In genomic region chr13:67729441-67729840, GRCm38 (mm10) we compare ENCODE assay signal across 8 mouse cellular contexts. TPM values are rescaled to one million over a fixed set of nuclear protein-coding genes. Genes with fewer than 3 reads are reported as not detected.
DNase-seq lines count a peak whose midpoint lies in the region; ATAC-seq and TF ChIP-seq lines count a peak whose summit lies in the region.
"Not testable (repeated sequence)": the region's sequence is repeated elsewhere in the genome, so short reads cannot be mapped to it uniquely, and the experiment has no call there.

No protein-coding gene starts in this region.

- not testable (repeated sequence) for TF ChIP-seq CTCF in ES-Bruce4 (IDR thresholded peaks at IDR 0.05; ENCODE audit: low read depth, low read length)
- peak; percentile 23; the same call in 1 of the 2 replicates for TF ChIP-seq CTCF in lung, adult 2 months (IDR thresholded peaks at IDR 0.05; ENCODE audit: insufficient read depth, low read length)

- not testable (repeated sequence) for TF ChIP-seq POLR2A in ES-Bruce4 (IDR thresholded peaks at IDR 0.05; ENCODE audit: insufficient read depth, low read length); lung, adult 2 months (IDR thresholded peaks at IDR 0.05; ENCODE audit: borderline replicate concordance, extremely low read depth, low read depth, low read length)

- H3K9me3 ChIP-seq in ES-Bruce4 (replicated peaks; ENCODE audit: control insufficient read depth, insufficient read depth, low read length, poor library complexity, severe bottlenecking), result peaks cover 20% of the 10 kb centered on the region
- not testable (repeated sequence) for H3K9me3 ChIP-seq in hindbrain, embryonic 16.5 days (ENCODE audit: control insufficient read depth, low read length); neural tube, embryonic 11.5 days (ENCODE audit: control insufficient read depth, low read length)

- not testable (repeated sequence) for H3K27ac ChIP-seq in ES-Bruce4 (ENCODE audit: insufficient read depth, low read length); hindbrain, embryonic 16.5 days (ENCODE audit: low read depth, low read length); neural tube, embryonic 11.5 days (ENCODE audit: low read depth, low read length)

- not testable (repeated sequence) for H3K27me3 ChIP-seq in ES-Bruce4 (ENCODE audit: control insufficient read depth, insufficient read depth, low read length, poor library complexity, severe bottlenecking); hindbrain, embryonic 16.5 days (replicated peaks; ENCODE audit: control insufficient read depth, insufficient read depth, low read length); neural tube, embryonic 11.5 days (ENCODE audit: control insufficient read depth, insufficient read depth, low read length)

- H3K4me2 ChIP-seq in hindbrain, embryonic 16.5 days (ENCODE audit: low read length), result peak overlapping the region; percentile 63
- peak overlapping the region; percentile 55 for H3K4me2 ChIP-seq in neural tube, embryonic 11.5 days (ENCODE audit: low read depth)

- peak overlapping the region; percentile 65 for H3K9ac ChIP-seq in ES-Bruce4 (ENCODE audit: low read depth, poor library complexity, severe bottlenecking)
- peak overlapping the region; percentile 79 for H3K9ac ChIP-seq in hindbrain, embryonic 16.5 days (ENCODE audit: low read depth, low read length)
- peak overlapping the region; percentile 60; the same call in 1 of the 2 replicates for H3K9ac ChIP-seq in neural tube, embryonic 11.5 days (ENCODE audit: low read length)

- TF ChIP-seq EP300 in ES-Bruce4 (IDR thresholded peaks at IDR 0.05; ENCODE audit: insufficient read depth, low read depth, low read length), result not testable (repeated sequence)

- H3K4me3 ChIP-seq in ES-Bruce4 (ENCODE audit: low read depth, low read length), result peak overlapping the region; percentile 82; the same call in 1 of the 2 replicates
- H3K4me3 ChIP-seq in hindbrain, embryonic 16.5 days (ENCODE audit: low read length), result peak overlapping the region; percentile 65
- peak overlapping the region; percentile 91 for H3K4me3 ChIP-seq in lung, adult 2 months (replicated peaks; ENCODE audit: extremely low read depth, low read depth, low read length)
- peak overlapping the region; percentile 46 for H3K4me3 ChIP-seq in neural tube, embryonic 11.5 days (ENCODE audit: low read depth, low read length)

- DNase-seq in cerebellum, postnatal 10 days, result peak; percentile 28 to 47
- DNase-seq in layer of hippocampus, adult 9-11 months, result peak; percentile 28
- DNase-seq in lung, adult 2 months, result peak; percentile 27
- DNase-seq in neural tube, embryonic 11.5 days (ENCODE audit: low spot score), result peak; percentile 11
- peak; percentile 23 for DNase-seq in telencephalon, adult 2 months (ENCODE audit: low read depth, low spot score)

- peak; percentile 92 for ATAC-seq in frontal cortex, adult (ENCODE audit: low TSS enrichment)
- peak; percentile 52 for ATAC-seq in hindbrain, embryonic 16.5 days
- ATAC-seq in neural tube, embryonic 11.5 days (ENCODE audit: insufficient read depth, low FRiP score, low TSS enrichment), result 0 out of 2 replicates have a peak, but pooled peaks have one; percentile 2

- not testable (repeated sequence) for H3K36me3 ChIP-seq in ES-Bruce4 (ENCODE audit: control insufficient read depth, insufficient read depth, low read length, poor library complexity, severe bottlenecking); hindbrain, embryonic 16.5 days (ENCODE audit: control insufficient read depth, insufficient read depth, low read length); neural tube, embryonic 11.5 days (ENCODE audit: control insufficient read depth, insufficient read depth, low read length)

- not testable (repeated sequence) for H3K4me1 ChIP-seq in ES-Bruce4 (ENCODE audit: control insufficient read depth, insufficient read depth, low read length); hindbrain, embryonic 16.5 days (ENCODE audit: control insufficient read depth, insufficient read depth, low read depth, low read length); lung, adult 2 months (ENCODE audit: control insufficient read depth, insufficient read depth, low read length); neural tube, embryonic 11.5 days (ENCODE audit: control insufficient read depth, insufficient read depth, low read length)

- 57% methylated on average over 4 of the region's 4 CpGs for WGBS in hindbrain, embryonic 16.5 days
- WGBS in lung, adult 2 months, result 23% methylated on average over 4 of the region's 4 CpGs
- 48% methylated on average over 4 of the region's 4 CpGs for WGBS in neural tube, embryonic 11.5 days

RNA-seq across cellular contexts. Expression of gene Zfp65, which starts 0.5 kb away (rescaled TPM):
- polyA plus RNA-seq in ES-Bruce4 (2011; ENCODE audit: insufficient read depth, insufficient read length, low read depth, missing spikeins), result 12.1 and 12.6 TPM in 2 replicates
- 8.4 and 8.9 TPM in 2 replicates for polyA plus RNA-seq in hindbrain, embryonic 16.5 days (2015; fragmentation: Nextera tagmentation; extraction: Ambion mirVana)
- polyA plus RNA-seq in lung, adult 2 months (2012; rRNA removed), result 0.75 and 0.84 TPM in 2 replicates
- polyA plus RNA-seq in neural tube, embryonic 11.5 days (2014; fragmentation: Nextera tagmentation; extraction: Ambion mirVana), result 3.2 and 4.4 TPM in 2 replicates

RNA-seq across cellular contexts. Expression of gene Zfp85, which starts 25.6 kb away (rescaled TPM):
- 4.4 and 5.5 TPM in 2 replicates for polyA plus RNA-seq in ES-Bruce4 (2011; ENCODE audit: insufficient read depth, insufficient read length, low read depth, missing spikeins)
- polyA plus RNA-seq in hindbrain, embryonic 16.5 days (2015; fragmentation: Nextera tagmentation; extraction: Ambion mirVana), result 7.0 and 7.2 TPM in 2 replicates
- 0.50 and 1.0 TPM in 2 replicates for polyA plus RNA-seq in lung, adult 2 months (2012; rRNA removed)
- polyA plus RNA-seq in neural tube, embryonic 11.5 days (2014; fragmentation: Nextera tagmentation; extraction: Ambion mirVana), result 5.8 and 6.5 TPM in 2 replicates

RNA-seq across cellular contexts. Expression of gene Zfp738, which starts 42.6 kb away (rescaled TPM):
- 19.1 and 21.6 TPM in 2 replicates for polyA plus RNA-seq in ES-Bruce4 (2011; ENCODE audit: insufficient read depth, insufficient read length, low read depth, missing spikeins)
- polyA plus RNA-seq in hindbrain, embryonic 16.5 days (2015; fragmentation: Nextera tagmentation; extraction: Ambion mirVana), result 13.0 and 13.7 TPM in 2 replicates
- polyA plus RNA-seq in lung, adult 2 months (2012; rRNA removed), result 3.3 and 4.9 TPM in 2 replicates
- polyA plus RNA-seq in neural tube, embryonic 11.5 days (2014; fragmentation: Nextera tagmentation; extraction: Ambion mirVana), result 12.8 and 13.6 TPM in 2 replicates

RNA-seq across cellular contexts. Expression of gene Zfp493, which starts 50.1 kb away (rescaled TPM):
- polyA plus RNA-seq in ES-Bruce4 (2011; ENCODE audit: insufficient read depth, insufficient read length, low read depth, missing spikeins), result 15.5 and 16.6 TPM in 2 replicates
- polyA plus RNA-seq in hindbrain, embryonic 16.5 days (2015; fragmentation: Nextera tagmentation; extraction: Ambion mirVana), result 3.2 and 3.3 TPM in 2 replicates
- polyA plus RNA-seq in lung, adult 2 months (2012; rRNA removed), result 0.46 and 1.2 TPM in 2 replicates
- 2.9 and 3.4 TPM in 2 replicates for polyA plus RNA-seq in neural tube, embryonic 11.5 days (2014; fragmentation: Nextera tagmentation; extraction: Ambion mirVana)

Comparison
In these comparisons a context has a peak if more than half of its experiments do, and no peak if none do; other contexts are left out.
1. ATAC-seq: peak in every context shown above with its lines; median percentile 92 in frontal cortex, adult; 52 in hindbrain, embryonic 16.5 days; 2 in neural tube, embryonic 11.5 days.